Mouse (Mus musculus): ENCODE measurements around the gene Golga7b. TPM values are rescaled to one million over a fixed set of nuclear protein-coding genes. Genes with fewer than 3 reads are reported as not detected.

The Golga7b gene
- total and polyA plus RNA-seq, 3 experiments, result 0.11 TPM; not detected in 2

DNA sequence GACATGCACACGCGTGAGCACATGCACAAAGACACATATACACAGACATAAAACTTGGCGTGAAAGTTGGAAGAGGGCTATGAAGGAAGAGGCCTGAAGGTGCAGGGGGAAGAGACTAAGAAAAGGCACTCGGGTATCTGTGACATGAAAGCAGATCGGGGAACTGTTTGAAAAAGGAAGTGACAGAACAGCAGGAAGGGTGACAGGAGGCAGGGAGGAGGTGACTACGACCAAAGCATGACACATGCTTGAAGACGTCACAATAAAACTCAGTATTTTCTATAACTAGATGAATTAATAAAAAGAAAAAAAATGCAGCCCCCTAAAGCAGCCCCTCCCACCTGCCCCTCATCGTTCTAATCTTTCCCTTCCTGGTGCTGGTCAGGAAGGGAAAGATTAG lies 58.4 kb downstream of the Golga7b start:
- Histone ChIP-seq H3K4me3 (ENCODE audit: low read depth, low read length) (no peak overlapping the region), H3K27me3 (ENCODE audit: insufficient read depth, low read length) (peaks cover 11% of the 10 kb centered on the region), H3K4me1 (ENCODE audit: insufficient read depth, low read depth, low read length) (no peaks in the 10 kb centered on the region), H3K9me3 (replicated peaks) (no peaks in the 10 kb centered on the region), H3K36me3 (replicated peaks) (no peaks in the 10 kb centered on the region)
- ATAC-seq (ENCODE audit: extremely low read depth, insufficient number of reproducible peaks, low FRiP score, poor library complexity, severe bottlenecking) (no peak), DNase-seq (ENCODE audit: low spot score) (no peak)
- TF ChIP-seq GATA2 (IDR thresholded peaks at IDR 0.05; ENCODE audit: borderline replicate concordance, low read depth, low read length), result no peak
- TF ChIP-seq TAL1 (conservative IDR thresholded peaks at IDR 0.05; ENCODE audit: low read depth, low read length), result no peak
- no peak for TF ChIP-seq GATA1 (IDR thresholded peaks at IDR 0.05; ENCODE audit: borderline replicate concordance, low read length)
- no peak for TF ChIP-seq CTCF (IDR thresholded peaks at IDR 0.05; ENCODE audit: low read depth, low read length)
- no peak for TF ChIP-seq POLR2AphosphoS5 (IDR thresholded peaks at IDR 0.05; ENCODE audit: insufficient replicate concordance, low read depth, low read length)

DNA sequence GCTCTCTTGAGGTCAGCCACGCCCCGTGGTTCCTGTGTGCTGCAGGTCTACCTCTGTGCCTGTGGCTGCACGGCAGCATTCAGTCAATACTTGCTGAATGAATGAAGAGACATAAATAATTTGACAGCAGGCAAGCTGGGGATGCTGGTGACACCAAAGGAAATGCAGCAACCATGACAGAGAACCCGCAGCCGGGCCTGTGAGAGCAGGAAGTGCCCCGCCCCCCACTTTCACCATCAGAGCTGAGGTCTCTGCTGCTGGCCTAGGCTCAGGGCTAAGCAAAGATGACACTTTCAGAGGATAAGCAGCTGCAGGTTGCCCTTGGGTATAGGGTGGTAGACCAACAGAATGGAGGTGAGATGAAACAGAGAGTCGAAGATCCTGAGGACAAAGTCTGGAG lies 58.8 kb downstream of the Golga7b start:
- no peaks in the 10 kb centered on the region for H3K36me3 ChIP-seq (replicated peaks)
- H3K4me1 ChIP-seq (ENCODE audit: insufficient read depth, low read depth, low read length), result no peaks in the 10 kb centered on the region
- H3K4me3 ChIP-seq (ENCODE audit: low read depth, low read length), result no peak overlapping the region
- no peaks in the 10 kb centered on the region for H3K9me3 ChIP-seq (replicated peaks)
- H3K27me3 ChIP-seq (ENCODE audit: insufficient read depth, low read length), result peaks cover 10% of the 10 kb centered on the region
- ATAC-seq (ENCODE audit: extremely low read depth, insufficient number of reproducible peaks, low FRiP score, poor library complexity, severe bottlenecking) (no peak), DNase-seq (ENCODE audit: low spot score) (no peak)
- TF ChIP-seq POLR2AphosphoS5 (IDR thresholded peaks at IDR 0.05; ENCODE audit: insufficient replicate concordance, low read depth, low read length) (no peak), GATA1 (IDR thresholded peaks at IDR 0.05; ENCODE audit: borderline replicate concordance, low read length) (no peak), CTCF (IDR thresholded peaks at IDR 0.05; ENCODE audit: low read depth, low read length) (no peak), TAL1 (conservative IDR thresholded peaks at IDR 0.05; ENCODE audit: low read depth, low read length) (no peak), GATA2 (IDR thresholded peaks at IDR 0.05; ENCODE audit: borderline replicate concordance, low read depth, low read length) (no peak)

DNA sequence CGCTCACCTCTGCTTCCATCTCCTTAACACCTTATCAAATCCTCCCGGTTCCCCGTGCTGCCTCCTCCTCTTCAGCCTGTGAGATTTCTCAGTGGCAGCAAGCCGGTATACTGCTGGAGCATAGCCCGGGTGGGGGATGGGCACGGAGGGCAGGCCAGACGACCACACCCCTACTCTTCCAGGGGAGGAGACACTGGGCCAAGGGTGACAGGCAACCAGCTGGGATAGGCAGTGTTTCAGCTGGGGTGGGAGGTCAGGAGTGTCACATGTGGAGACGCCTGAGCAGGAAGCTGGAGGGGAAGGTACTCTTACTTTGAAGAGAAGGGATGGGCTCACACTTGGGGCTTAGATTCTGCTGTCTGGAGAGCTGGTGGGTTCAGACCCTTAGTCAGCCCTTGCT lies 59.6 kb downstream of the Golga7b start:
- Histone ChIP-seq H3K36me3 (replicated peaks) (no peaks in the 10 kb centered on the region), H3K9me3 (replicated peaks) (no peaks in the 10 kb centered on the region), H3K27me3 (ENCODE audit: insufficient read depth, low read length) (peaks cover 18% of the 10 kb centered on the region), H3K4me3 (ENCODE audit: low read depth, low read length) (no peak overlapping the region), H3K4me1 (ENCODE audit: insufficient read depth, low read depth, low read length) (no peaks in the 10 kb centered on the region)
- no peak for TF ChIP-seq GATA1 (IDR thresholded peaks at IDR 0.05; ENCODE audit: borderline replicate concordance, low read length)
- no peak for TF ChIP-seq TAL1 (conservative IDR thresholded peaks at IDR 0.05; ENCODE audit: low read depth, low read length)
- no peak for TF ChIP-seq CTCF (IDR thresholded peaks at IDR 0.05; ENCODE audit: low read depth, low read length)
- no peak for TF ChIP-seq GATA2 (IDR thresholded peaks at IDR 0.05; ENCODE audit: borderline replicate concordance, low read depth, low read length)
- TF ChIP-seq POLR2AphosphoS5 (IDR thresholded peaks at IDR 0.05; ENCODE audit: insufficient replicate concordance, low read depth, low read length), result no peak
- DNase-seq (ENCODE audit: low spot score) (no peak), ATAC-seq (ENCODE audit: extremely low read depth, insufficient number of reproducible peaks, low FRiP score, poor library complexity, severe bottlenecking) (no peak)

DNA sequence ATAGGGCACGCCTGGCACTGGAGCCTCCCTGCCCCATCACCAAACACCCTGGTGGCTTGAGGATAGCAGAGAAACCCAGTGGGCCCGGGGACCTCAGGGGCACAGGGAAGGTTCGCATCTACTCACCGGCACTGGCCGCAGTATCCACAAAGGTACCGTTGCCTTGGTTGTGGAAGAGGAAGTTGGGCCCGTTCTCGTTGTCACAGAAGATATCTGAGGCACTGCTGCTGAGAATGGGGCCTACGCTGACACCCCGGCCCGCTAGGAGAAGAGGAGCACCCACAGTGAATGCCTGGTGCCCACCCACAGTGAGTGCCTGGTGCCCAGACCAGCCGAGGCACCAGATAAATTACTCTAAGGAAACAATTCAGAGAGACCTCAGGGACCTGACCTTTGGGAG lies 61.6 kb downstream of the Golga7b start:
- no peak for ATAC-seq (ENCODE audit: extremely low read depth, insufficient number of reproducible peaks, low FRiP score, poor library complexity, severe bottlenecking)
- Histone ChIP-seq H3K27me3 (ENCODE audit: insufficient read depth, low read length) (peaks cover 18% of the 10 kb centered on the region), H3K4me3 (ENCODE audit: low read depth, low read length) (no peak overlapping the region), H3K9me3 (replicated peaks) (no peaks in the 10 kb centered on the region), H3K36me3 (replicated peaks) (no peaks in the 10 kb centered on the region), H3K4me1 (ENCODE audit: insufficient read depth, low read depth, low read length) (no peaks in the 10 kb centered on the region)
- TF ChIP-seq POLR2AphosphoS5 (IDR thresholded peaks at IDR 0.05; ENCODE audit: insufficient replicate concordance, low read depth, low read length) (no peak), GATA2 (IDR thresholded peaks at IDR 0.05; ENCODE audit: borderline replicate concordance, low read depth, low read length) (no peak), CTCF (IDR thresholded peaks at IDR 0.05; ENCODE audit: low read depth, low read length) (no peak), GATA1 (IDR thresholded peaks at IDR 0.05; ENCODE audit: borderline replicate concordance, low read length) (no peak), TAL1 (conservative IDR thresholded peaks at IDR 0.05; ENCODE audit: low read depth, low read length) (no peak)
- no peak for DNase-seq (ENCODE audit: low spot score)

DNA sequence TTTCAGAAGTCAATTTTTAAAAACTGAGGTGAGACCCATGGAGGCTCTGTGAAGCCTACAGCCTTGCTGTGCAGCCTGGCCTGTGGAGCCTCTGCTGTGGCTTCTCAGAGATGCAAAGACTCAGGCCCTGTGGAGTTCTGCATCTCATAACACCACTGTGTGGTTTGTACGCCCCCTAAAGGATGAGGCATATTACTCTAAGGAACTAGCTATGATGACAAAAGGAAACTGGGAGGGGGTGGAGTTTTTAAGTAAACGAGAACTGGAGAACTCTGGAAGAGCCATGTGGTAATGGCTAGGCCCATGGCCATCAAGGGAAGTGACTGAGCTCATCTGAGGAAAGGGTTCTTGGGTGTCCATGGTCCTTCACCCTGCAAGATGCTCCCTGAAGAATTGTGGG lies 64.0 kb downstream of the Golga7b start:
- ATAC-seq (ENCODE audit: extremely low read depth, insufficient number of reproducible peaks, low FRiP score, poor library complexity, severe bottlenecking) (no peak), DNase-seq (ENCODE audit: low spot score) (no peak)
- Histone ChIP-seq H3K4me1 (ENCODE audit: insufficient read depth, low read depth, low read length) (no peaks in the 10 kb centered on the region), H3K27me3 (ENCODE audit: insufficient read depth, low read length) (peaks cover 18% of the 10 kb centered on the region), H3K9me3 (replicated peaks) (no peaks in the 10 kb centered on the region), H3K36me3 (replicated peaks) (no peaks in the 10 kb centered on the region), H3K4me3 (ENCODE audit: low read depth, low read length) (no peak overlapping the region)
- TF ChIP-seq CTCF (IDR thresholded peaks at IDR 0.05; ENCODE audit: low read depth, low read length) (no peak), GATA2 (IDR thresholded peaks at IDR 0.05; ENCODE audit: borderline replicate concordance, low read depth, low read length) (no peak), POLR2AphosphoS5 (IDR thresholded peaks at IDR 0.05; ENCODE audit: insufficient replicate concordance, low read depth, low read length) (no peak), GATA1 (IDR thresholded peaks at IDR 0.05; ENCODE audit: borderline replicate concordance, low read length) (no peak), TAL1 (conservative IDR thresholded peaks at IDR 0.05; ENCODE audit: low read depth, low read length) (no peak)

DNA sequence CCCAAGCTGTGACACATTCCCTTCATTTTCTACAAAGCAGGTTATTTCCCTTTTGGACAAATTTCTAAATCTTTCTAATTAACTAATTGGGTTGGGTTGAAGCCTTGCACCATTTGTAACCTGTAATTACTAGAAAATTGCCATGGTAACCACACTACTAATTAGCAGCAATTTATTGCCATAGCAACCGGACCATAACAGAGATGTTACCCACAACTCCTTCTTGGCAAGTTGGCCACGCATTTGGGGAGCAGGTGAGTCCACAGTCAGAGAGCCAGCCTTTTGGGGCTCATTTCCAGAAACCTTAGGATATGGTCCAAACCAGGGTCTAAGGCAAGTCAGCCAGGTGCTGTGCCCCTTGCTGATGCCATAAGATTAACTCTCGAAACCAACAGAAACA lies 64.8 kb downstream of the Golga7b start:
- Histone ChIP-seq H3K9me3 (replicated peaks) (no peaks in the 10 kb centered on the region), H3K4me3 (ENCODE audit: low read depth, low read length) (no peak overlapping the region), H3K27me3 (ENCODE audit: insufficient read depth, low read length) (peaks cover 18% of the 10 kb centered on the region), H3K36me3 (replicated peaks) (no peaks in the 10 kb centered on the region), H3K4me1 (ENCODE audit: insufficient read depth, low read depth, low read length) (no peaks in the 10 kb centered on the region)
- no peak for TF ChIP-seq POLR2AphosphoS5 (IDR thresholded peaks at IDR 0.05; ENCODE audit: insufficient replicate concordance, low read depth, low read length)
- TF ChIP-seq TAL1 (conservative IDR thresholded peaks at IDR 0.05; ENCODE audit: low read depth, low read length), result no peak
- no peak for TF ChIP-seq GATA2 (IDR thresholded peaks at IDR 0.05; ENCODE audit: borderline replicate concordance, low read depth, low read length)
- TF ChIP-seq GATA1 (IDR thresholded peaks at IDR 0.05; ENCODE audit: borderline replicate concordance, low read length), result no peak
- no peak for TF ChIP-seq CTCF (IDR thresholded peaks at IDR 0.05; ENCODE audit: low read depth, low read length)
- ATAC-seq (ENCODE audit: extremely low read depth, insufficient number of reproducible peaks, low FRiP score, poor library complexity, severe bottlenecking) (no peak), DNase-seq (ENCODE audit: low spot score) (no peak)
